Mouse (Mus musculus) hindbrain, embryonic 14.5 days (tissue): ENCODE results near the gene Gm13696. TPM values are rescaled to one million over a fixed set of nuclear protein-coding genes. Genes with fewer than 3 reads are reported as not detected.

Experiments
- ATAC-seq: fragments of 200-750 bp; cut with Nextera tagmentation; 2 replicates; pipeline ENCODE4 v1.8.0; 2017; ENCODE audit warnings: moderate number of reproducible peaks, mild to moderate bottlenecking, moderate TSS enrichment, moderate library complexity; ENCODE audit not compliant: low FRiP score
- DNase-seq: peaks from one replicate; pipeline ENCODE4 v3.0.0-alpha.2; 2015; ENCODE audit warnings: low spot score
- H3K27ac ChIP-seq: fragments of 300-500 bp; sonication (generic); 2 replicates; pipeline ENCODE4 v1.5.1; 2014; ENCODE audit warnings: mild to moderate bottlenecking, moderate library complexity
- H3K27me3 ChIP-seq: fragments of 300-500 bp; sonication (generic); 2 replicates; pipeline ENCODE4 v1.6.1; 2014; ENCODE audit warnings: mild to moderate bottlenecking, low read length, mixed read lengths; ENCODE audit not compliant: control insufficient read depth, insufficient read depth
- H3K36me3 ChIP-seq: fragments of 300-500 bp; sonication (generic); replicated peaks from 2 replicates; pipeline ENCODE4 v1.6.1; 2014; ENCODE audit not compliant: control insufficient read depth, insufficient read depth
- H3K4me1 ChIP-seq: fragments of 300-500 bp; sonication (generic); replicated peaks from 2 replicates; pipeline ENCODE4 v1.6.1; 2014; ENCODE audit warnings: antibody characterized with exemption, low read length, mixed read lengths; ENCODE audit not compliant: control insufficient read depth, insufficient read depth
- H3K4me2 ChIP-seq: fragments of 300-500 bp; sonication (generic); replicated peaks from 2 replicates; pipeline ENCODE4 v1.6.1; 2014; ENCODE audit warnings: mild to moderate bottlenecking, moderate library complexity
- H3K4me3 ChIP-seq: fragments of 300-500 bp; sonication (generic); replicated peaks from 2 replicates; pipeline ENCODE4 v1.5.1; 2014; ENCODE audit warnings: mild to moderate bottlenecking, low read length
- H3K9ac ChIP-seq: fragments of 300-500 bp; sonication (generic); 2 replicates; pipeline ENCODE4 v1.6.1; 2014
- H3K9me3 ChIP-seq: fragments of 300-500 bp; sonication (generic); 2 replicates; pipeline ENCODE4 v1.6.1; 2016; ENCODE audit warnings: low read length; ENCODE audit not compliant: control insufficient read depth
- WGBS: fragments of 180-500 bp; shearing (Covaris S2); extraction: QIAGEN DNeasy Blood & Tissue Kit; methylation state at CpG from one replicate; pipeline ENCODE4 v1.1.7; 2014; 5-methylcytosine and 5-hydroxymethylcytosine counted together
- polyA plus RNA-seq: library from polyadenylated mRNA; unstranded; fragments of >200 nt; fragmentation: Nextera tagmentation; extraction: Ambion mirVana; gene quantifications from 2 replicates; pipeline ENCODE4 v1.2.1, GENCODE M21; 2014

Gene Gm13696
- polyA plus RNA-seq, 1 experiment from 2014 or later: not detected

DNA sequence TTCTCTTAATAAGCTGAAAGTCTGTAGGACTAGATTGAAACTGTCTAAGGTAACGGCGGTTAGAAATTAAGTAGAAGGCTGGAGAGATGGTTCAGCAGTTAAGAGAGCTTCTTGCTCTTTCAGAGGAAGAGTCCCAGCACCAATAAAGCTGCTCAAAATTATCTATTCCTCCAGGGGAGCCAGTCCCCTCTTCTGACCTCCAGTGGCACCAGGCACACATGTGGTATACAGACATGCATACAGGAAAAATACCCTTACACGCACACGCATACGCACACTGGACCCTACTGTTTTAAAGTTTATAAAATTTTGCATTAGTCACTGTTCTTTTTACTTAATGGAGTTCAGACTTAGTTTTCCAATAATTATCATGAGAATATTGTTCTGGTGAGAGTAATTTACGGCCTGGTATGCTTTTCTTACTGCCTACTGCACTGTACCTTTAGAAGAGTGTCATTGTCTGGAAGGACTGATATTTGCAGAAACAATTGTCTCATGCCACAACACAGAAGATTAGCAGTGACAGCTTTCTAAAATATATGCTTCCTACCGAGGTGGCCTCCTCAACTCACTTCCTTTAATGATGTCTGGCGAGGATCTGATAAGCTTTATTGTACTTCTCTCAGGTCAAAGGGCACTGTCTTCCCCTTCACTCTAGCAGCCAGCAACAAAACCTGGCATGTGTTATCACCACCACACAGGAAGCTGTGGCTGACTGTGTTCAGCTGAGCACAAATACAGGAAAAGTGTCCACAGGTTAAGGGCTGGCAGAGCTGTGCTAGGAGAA is 46.8 kb downstream of the Gm13696 start:
- no peaks in the 10 kb centered on the region for H3K4me1 ChIP-seq
- no peaks in the 10 kb centered on the region for H3K9me3 ChIP-seq
- DNase-seq: no peak
- no peak overlapping the region for H3K4me2 ChIP-seq
- H3K36me3 ChIP-seq: no peaks in the 10 kb centered on the region
- WGBS: 78% methylated on average over 8 of the region's 8 CpGs
- no peak overlapping the region for H3K4me3 ChIP-seq
- H3K27ac ChIP-seq: no peak overlapping the region
- H3K27me3 ChIP-seq: no peaks in the 10 kb centered on the region
- ATAC-seq: no peak
- no peak overlapping the region for H3K9ac ChIP-seq

DNA sequence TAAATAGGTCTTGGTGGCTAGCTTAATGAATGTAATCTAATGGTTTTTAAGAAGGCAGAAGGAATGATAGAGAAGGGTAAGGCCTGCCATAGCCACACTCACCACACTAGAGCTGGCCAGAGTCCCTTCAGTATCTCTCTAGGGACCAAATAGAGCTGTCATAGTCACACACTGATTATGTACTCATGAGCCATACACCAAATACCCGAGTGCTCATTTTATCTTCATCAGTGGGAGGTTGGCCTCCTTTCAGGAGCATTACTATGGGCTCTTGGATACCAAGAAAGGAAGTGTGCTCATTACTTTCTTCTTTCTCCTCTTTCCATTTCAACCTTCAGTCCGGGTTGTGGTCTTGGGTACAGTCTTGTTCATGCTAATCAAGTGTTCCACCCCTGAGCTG is 49.0 kb downstream of the Gm13696 start:
- Histone ChIP-seq H3K36me3 (no peaks in the 10 kb centered on the region), H3K9me3 (no peaks in the 10 kb centered on the region), H3K9ac (no peak overlapping the region), H3K27me3 (no peaks in the 10 kb centered on the region), H3K4me3 (no peak overlapping the region), H3K4me2 (no peak overlapping the region), H3K4me1 (no peaks in the 10 kb centered on the region), H3K27ac (no peak overlapping the region)
- DNase-seq (no peak), ATAC-seq (no peak)
- WGBS: 79% methylated on average over 2 of the region's 2 CpGs

- ATAC-seq: no peak
Observed at GRCm38 (mm10) chr2:84022905-84023304, 50.0 kb downstream of the Gm13696 start.

GRCm38 (mm10) chr2:84023319-84023718 is 50.4 kb downstream of the Gm13696 start:
- Histone ChIP-seq H3K9ac (no peak overlapping the region), H3K4me1 (no peaks in the 10 kb centered on the region), H3K4me3 (no peak overlapping the region), H3K27me3 (no peaks in the 10 kb centered on the region), H3K36me3 (no peaks in the 10 kb centered on the region), H3K4me2 (no peak overlapping the region), H3K9me3 (no peaks in the 10 kb centered on the region), H3K27ac (no peak overlapping the region)
- DNase-seq (no peak), ATAC-seq (no peak)
- 84% methylated on average over 2 of the region's 2 CpGs for WGBS

More at GRCm38 (mm10) chr2:84022905-84023304, 50.0 kb downstream of the Gm13696 start:
- 89% methylated on average over 2 of the region's 2 CpGs for WGBS
- Histone ChIP-seq H3K36me3 (no peaks in the 10 kb centered on the region), H3K4me2 (no peak overlapping the region), H3K27ac (no peak overlapping the region), H3K4me3 (no peak overlapping the region), H3K9ac (no peak overlapping the region), H3K27me3 (no peaks in the 10 kb centered on the region), H3K9me3 (no peaks in the 10 kb centered on the region), H3K4me1 (no peaks in the 10 kb centered on the region)
- no peak for DNase-seq

Other genes with a start within 250 kb of the Gm13696 start
- gene Itgav, start 248.7 kb upstream of the Gm13696 start, polyA plus RNA-seq: 35.3 and 36.7 TPM in 2 replicates
- gene Fam171b, start 160.5 kb upstream of the Gm13696 start, polyA plus RNA-seq: 85.7 and 98.4 TPM in 2 replicates
- not detected in 2 replicates for gene Zswim2, start 31.9 kb upstream of the Gm13696 start, polyA plus RNA-seq
- not detected in 2 replicates for gene Gm13698, start 17.4 kb upstream of the Gm13696 start, polyA plus RNA-seq
- gene Gm13693, start 11.6 kb upstream of the Gm13696 start, polyA plus RNA-seq: not detected in 2 replicates
- gene Gm13695, start 5.8 kb upstream of the Gm13696 start, polyA plus RNA-seq: not detected in 2 replicates
- not detected in 2 replicates for gene Gm13694, start 5.8 kb downstream of the Gm13696 start, polyA plus RNA-seq
- gene Gm13697, start 11.6 kb downstream of the Gm13696 start, polyA plus RNA-seq: not detected in 2 replicates
- gene Gm13691, start 17.4 kb downstream of the Gm13696 start, polyA plus RNA-seq: not detected in 2 replicates